Mouse (Mus musculus) thymus, postnatal 4 days (tissue): ENCODE measurements around the gene Brms1.

Experiments
- DNase-seq: peaks from one replicate; pipeline ENCODE4 v3.0.0; 2021

Gene Brms1

DNA sequence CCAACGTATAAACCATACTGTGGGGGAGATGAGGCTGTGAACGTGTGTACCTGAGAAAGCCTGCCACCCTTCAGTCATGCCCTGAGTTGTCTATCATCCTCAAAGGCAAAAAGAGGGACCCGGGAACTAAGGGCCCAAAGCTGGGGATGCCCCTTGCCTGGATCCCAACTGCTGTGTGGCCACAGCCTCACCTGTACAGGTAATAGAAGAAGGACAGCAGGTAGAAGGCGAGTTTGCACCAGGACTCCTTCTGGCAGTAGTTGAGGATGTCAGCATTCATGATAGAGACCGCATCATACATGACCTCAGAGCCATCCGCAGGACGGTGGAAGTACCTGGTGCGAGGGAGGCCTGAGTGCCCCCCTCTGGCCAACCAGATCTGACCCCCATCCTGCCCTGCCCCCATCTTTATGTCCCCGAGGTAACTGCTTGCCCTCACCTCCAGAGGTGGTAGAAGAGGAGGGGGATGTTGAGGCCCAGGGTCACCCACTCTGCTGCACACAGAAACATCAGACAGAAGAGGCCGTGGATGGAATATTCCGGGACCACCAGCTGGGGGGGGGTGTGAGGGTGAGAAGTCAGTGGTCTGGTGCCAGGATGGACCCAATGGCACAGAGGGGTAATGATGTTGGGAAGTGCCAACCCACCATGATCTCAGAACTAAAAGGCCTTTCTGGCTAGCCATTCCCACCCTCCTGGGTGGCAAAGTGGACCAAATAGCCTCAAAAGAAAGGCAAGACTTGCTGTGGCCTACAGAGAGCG is 52.5 kb downstream of the Brms1 start:
- no peak for DNase-seq

GRCm38 (mm10) chr19:5094243-5094632 is 53.1 kb downstream of the Brms1 start:
- peak; percentile 96 for DNase-seq

GRCm38 (mm10) chr19:5094746-5095417 is 53.7 kb downstream of the Brms1 start:
- no peak for DNase-seq

DNA sequence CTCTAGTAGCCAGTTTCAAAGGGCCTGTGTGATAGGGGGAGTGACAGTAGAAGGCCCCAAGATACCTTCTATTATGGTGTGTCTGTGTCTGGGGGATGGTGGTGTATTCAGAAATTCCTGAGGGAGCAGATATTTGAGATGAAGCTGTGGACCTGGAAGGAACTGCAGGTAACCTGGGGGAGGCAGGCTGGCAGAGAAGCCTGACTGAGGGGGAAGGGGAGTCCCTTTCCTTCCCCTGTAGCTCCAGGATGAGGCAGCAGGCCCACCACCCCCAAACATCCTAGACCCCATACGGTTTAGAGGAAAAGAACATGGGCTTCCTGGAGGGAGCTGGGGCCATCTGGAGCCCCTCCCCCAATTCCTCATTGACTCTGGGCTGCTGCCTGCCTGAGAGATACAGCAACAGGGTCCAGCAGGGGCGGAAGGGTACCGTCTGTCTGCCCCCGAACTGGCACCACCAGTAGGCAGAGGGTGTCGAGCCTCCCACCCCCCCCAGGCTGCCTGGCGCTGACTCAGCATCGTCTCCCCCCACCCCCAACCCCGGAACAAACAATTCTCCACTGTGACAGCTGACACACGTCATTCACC is 54.8 kb downstream of the Brms1 start:
- DNase-seq: no peak

GRCm38 (mm10) chr19:5097521-5098362 is 56.6 kb downstream of the Brms1 start:
- DNase-seq: no peak

GRCm38 (mm10) chr19:5098363-5099143 is 57.4 kb downstream of the Brms1 start, which contains the start of gene Cnih2:
Gene Cnih2 (minus strand): TSS chr19:5098521.
- DNase-seq: peak; percentile 83
